Mouse (Mus musculus): ENCODE data around the gene Akr1b10. TPM values are rescaled to one million over a fixed set of nuclear protein-coding genes. Genes with fewer than 3 reads are reported as not detected.

Akr1b10 gene
- total and polyA plus RNA-seq, 3 experiments, result 8.7 to 17.4 TPM; not detected in 1

DNA sequence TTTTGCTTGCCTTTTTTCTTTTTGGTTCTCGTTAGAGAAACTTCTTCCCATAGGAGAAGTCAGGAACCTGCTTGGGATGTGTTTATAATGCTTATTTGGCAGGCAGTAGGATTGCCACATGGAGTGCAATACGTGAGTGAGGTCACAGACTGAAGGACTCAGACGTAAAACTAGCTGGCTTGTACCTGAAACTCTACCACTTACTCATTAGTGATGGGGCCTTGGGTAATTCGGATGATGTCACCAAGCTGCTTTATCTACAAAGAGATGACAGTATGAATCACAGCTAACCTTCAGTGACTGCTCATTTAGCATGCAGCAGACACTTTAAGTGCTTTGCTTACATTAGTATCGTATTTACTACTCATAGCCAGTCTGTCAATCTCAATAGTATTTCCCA is 11.9 kb downstream of the Akr1b10 start:
- Histone ChIP-seq H3K36me3 (ENCODE audit: control insufficient read depth in 1 of 2, insufficient read depth in 2 of 2, low read length in 2 of 2) (no peaks in the 10 kb centered on the region; a peak in 1 of 4 replicates), H3K9ac (ENCODE audit: control insufficient read depth, low read depth, low read length, poor library complexity, severe bottlenecking) (no peak overlapping the region), H3K4me1 (ENCODE audit: control insufficient read depth in 1 of 2, insufficient read depth in 2 of 2, low read length in 2 of 2) (0 out of 4 replicates have a peak, but pooled peaks cover 0 to 4% of the 10 kb centered on the region in 2 experiments)

DNA sequence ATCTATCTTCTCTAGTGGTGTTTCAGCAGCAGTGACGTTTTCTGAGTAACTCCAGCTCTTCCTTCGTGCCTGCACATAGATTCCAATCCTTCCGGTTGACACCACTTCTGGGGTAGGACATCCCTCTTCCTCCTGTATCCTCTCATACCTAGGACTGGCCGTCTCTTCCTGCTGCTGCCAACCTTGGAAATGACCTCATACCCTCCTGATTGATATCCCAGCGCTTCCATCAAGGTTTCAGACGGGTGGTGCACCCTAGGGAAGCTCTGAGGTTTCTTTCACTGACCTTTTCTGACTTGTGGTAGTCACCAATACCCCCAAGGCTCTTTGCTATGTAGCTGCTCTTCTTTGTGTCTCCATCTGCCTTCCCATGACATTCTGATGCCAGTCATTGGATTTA is 14.4 kb downstream of the Akr1b10 start:
- TF ChIP-seq MYB (IDR thresholded peaks at IDR 0.05; ENCODE audit: low read depth, low read length), result no peak
- TF ChIP-seq SMC3 (IDR thresholded peaks at IDR 0.05; ENCODE audit: low read depth, low read length), result no peak
- TF ChIP-seq SIN3A (IDR thresholded peaks at IDR 0.05; ENCODE audit: low read length), result no peak
- TF ChIP-seq USF1 (IDR thresholded peaks at IDR 0.05; ENCODE audit: low read depth, low read length), result no peak
- TF ChIP-seq KAT2A (conservative IDR thresholded peaks at IDR 0.05; ENCODE audit: low read depth, low read length), result no peak
- TF ChIP-seq E2F4 (IDR thresholded peaks at IDR 0.05; ENCODE audit: borderline replicate concordance, low read depth, low read length), result no peak
- no peak for TF ChIP-seq BHLHE40 (IDR thresholded peaks at IDR 0.05; ENCODE audit: borderline replicate concordance, low read depth, low read length)
- no peak for TF ChIP-seq MAX (IDR thresholded peaks at IDR 0.05; ENCODE audit: low read length)
- no peak for TF ChIP-seq GABPA (IDR thresholded peaks at IDR 0.05; ENCODE audit: low read depth, low read length)
- no peak for TF ChIP-seq HCFC1 (IDR thresholded peaks at IDR 0.05; ENCODE audit: low read depth, low read length)
- no peak for TF ChIP-seq ETS1 (IDR thresholded peaks at IDR 0.05; ENCODE audit: low read depth, low read length)
- TF ChIP-seq UBTF (IDR thresholded peaks at IDR 0.05; ENCODE audit: borderline replicate concordance, insufficient read depth, low read depth, low read length), result no peak
- no peak for TF ChIP-seq POLR2AphosphoS5 (IDR thresholded peaks at IDR 0.05; ENCODE audit: borderline replicate concordance, low read depth, low read length)
- no peak for TF ChIP-seq MEF2A (IDR thresholded peaks at IDR 0.05; ENCODE audit: extremely low read depth, insufficient replicate concordance, low read depth, low read length, poor library complexity, severe bottlenecking)
- no peak for TF ChIP-seq ZKSCAN1 (IDR thresholded peaks at IDR 0.05; ENCODE audit: low read depth, low read length)
- Histone ChIP-seq H3K9me3 (replicated peaks; ENCODE audit: insufficient read depth, low read length) (no peaks in the 10 kb centered on the region), H3K27ac (ENCODE audit: control insufficient read depth, low read depth, low read length) (no peak overlapping the region), H3K79me2 (ENCODE audit: control insufficient read depth, insufficient read depth, low read length, poor library complexity) (no peaks in the 10 kb centered on the region), H3K9ac (ENCODE audit: control insufficient read depth, low read depth, low read length, poor library complexity, severe bottlenecking) (no peak overlapping the region), H3K27me3 (ENCODE audit: control insufficient read depth in 1 of 2, insufficient read depth in 2 of 2, low read length in 2 of 2) (no peaks in the 10 kb centered on the region), H3K4me1 (ENCODE audit: control insufficient read depth in 1 of 2, insufficient read depth in 2 of 2, low read length in 2 of 2) (0 out of 4 replicates have a peak, but pooled peaks cover 0 to 4% of the 10 kb centered on the region in 2 experiments), H3K4me3 (ENCODE audit: control insufficient read depth in 1 of 2, insufficient read depth in 1 of 2, low read depth in 2 of 2, low read length in 2 of 2) (no peak overlapping the region), H3K36me3 (ENCODE audit: control insufficient read depth in 1 of 2, insufficient read depth in 2 of 2, low read length in 2 of 2) (no peaks in the 10 kb centered on the region)
- no peak for DNase-seq (ENCODE audit: low read depth, low spot score)

More for the DNA sequence above, 11.9 kb downstream of the Akr1b10 start:
- Histone ChIP-seq H3K79me2 (ENCODE audit: control insufficient read depth, insufficient read depth, low read length, poor library complexity) (no peaks in the 10 kb centered on the region), H3K27me3 (ENCODE audit: control insufficient read depth in 1 of 2, insufficient read depth in 2 of 2, low read length in 2 of 2) (no peaks in the 10 kb centered on the region), H3K9me3 (replicated peaks; ENCODE audit: insufficient read depth, low read length) (no peaks in the 10 kb centered on the region), H3K27ac (ENCODE audit: control insufficient read depth, low read depth, low read length) (no peak overlapping the region), H3K4me3 (ENCODE audit: control insufficient read depth in 1 of 2, insufficient read depth in 1 of 2, low read depth in 2 of 2, low read length in 2 of 2) (no peak overlapping the region)
- TF ChIP-seq ZMIZ1 (IDR thresholded peaks at IDR 0.05; ENCODE audit: low read depth, low read length) (no peak), KAT2A (conservative IDR thresholded peaks at IDR 0.05; ENCODE audit: low read depth, low read length) (no peak), ELF1 (IDR thresholded peaks at IDR 0.05; ENCODE audit: low read depth, low read length) (no peak), SIN3A (IDR thresholded peaks at IDR 0.05; ENCODE audit: low read length) (no peak), POLR2AphosphoS2 (IDR thresholded peaks at IDR 0.05; ENCODE audit: low read length) (no peak), USF2 (IDR thresholded peaks at IDR 0.05; ENCODE audit: borderline replicate concordance in 1 of 2, insufficient read depth in 1 of 2, low read depth in 1 of 2, low read length in 2 of 2) (no peak), GATA1 (IDR thresholded peaks at IDR 0.05; ENCODE audit: low read depth, low read length) (no peak), RCOR1 (IDR thresholded peaks at IDR 0.05; ENCODE audit: low read depth, low read length) (no peak), E2F4 (IDR thresholded peaks at IDR 0.05; ENCODE audit: borderline replicate concordance, low read depth, low read length) (no peak)
- DNase-seq (ENCODE audit: low read depth, low spot score), result no peak

Data from MEL (cell line).